Mouse (Mus musculus) ovary, postnatal 36 days (tissue): ENCODE results near the gene Ssh2.

Experiments
- DNase-seq: peaks from one replicate; pipeline ENCODE4 v3.0.0; 2022; ENCODE audit warnings: low spot score, mixed read lengths

Ssh2 gene

GRCm38 (mm10) chr11:77462283-77463100 is 246.4 kb downstream of the Ssh2 start, which contains the start of gene Coro6:
TSS of gene Coro6 (plus strand) at chr11:77462411.
- peak; percentile 79 for DNase-seq

- no peak for DNase-seq
These were observed 247.0 kb downstream of the Ssh2 start for GRCm38 (mm10) chr11:77463101-77463445.

GRCm38 (mm10) chr11:77463786-77464185 is 247.7 kb downstream of the Ssh2 start:
- no peak for DNase-seq

GRCm38 (mm10) chr11:77464684-77465083 is 248.6 kb downstream of the Ssh2 start:
- no peak for DNase-seq

- no peak for DNase-seq
These were observed 249.0 kb downstream of the Ssh2 start for GRCm38 (mm10) chr11:77465111-77465510.

- no peak for DNase-seq
These were observed 250.5 kb downstream of the Ssh2 start for GRCm38 (mm10) chr11:77466544-77466943.

GRCm38 (mm10) chr11:77467157-77467556 is 251.1 kb downstream of the Ssh2 start:
- peak; percentile 78 for DNase-seq

GRCm38 (mm10) chr11:77467784-77468183 is 251.7 kb downstream of the Ssh2 start:
- DNase-seq = peak; percentile 77

GRCm38 (mm10) chr11:77468397-77468796 is 252.3 kb downstream of the Ssh2 start:
- DNase-seq = no peak

GRCm38 (mm10) chr11:77471407-77471806 is 255.3 kb downstream of the Ssh2 start:
- DNase-seq = no peak

- DNase-seq = no peak
These were observed 256.7 kb downstream of the Ssh2 start for GRCm38 (mm10) chr11:77472775-77473174.

- DNase-seq = no peak
These were observed 260.1 kb downstream of the Ssh2 start for GRCm38 (mm10) chr11:77476216-77476615.

GRCm38 (mm10) chr11:77476895-77477294 is 260.8 kb downstream of the Ssh2 start:
- DNase-seq = no peak

- DNase-seq = no peak
These were observed 267.0 kb downstream of the Ssh2 start for GRCm38 (mm10) chr11:77483043-77483442.

- DNase-seq = no peak
These were observed 267.6 kb downstream of the Ssh2 start for GRCm38 (mm10) chr11:77483510-77484255.

- DNase-seq = no peak
These were observed 269.1 kb downstream of the Ssh2 start for GRCm38 (mm10) chr11:77485229-77485628.

- peak; percentile 16 for DNase-seq
These were observed 270.7 kb downstream of the Ssh2 start for GRCm38 (mm10) chr11:77486798-77487197.

GRCm38 (mm10) chr11:77488771-77489581 is 272.9 kb downstream of the Ssh2 start:
- no peak for DNase-seq

- peak; percentile 80 for DNase-seq
These were observed 273.6 kb downstream of the Ssh2 start, which contains the start of gene Ankrd13b for GRCm38 (mm10) chr11:77489591-77490235. TSS of gene Ankrd13b (minus strand) at chr11:77489678.

- no peak for DNase-seq
These were observed 274.4 kb downstream of the Ssh2 start for GRCm38 (mm10) chr11:77490451-77490850.

- peak; percentile 90 for DNase-seq
These were observed 275.0 kb downstream of the Ssh2 start for GRCm38 (mm10) chr11:77491123-77491501.
